Mouse (Mus musculus): ENCODE data around the gene Vezt.

DNA sequence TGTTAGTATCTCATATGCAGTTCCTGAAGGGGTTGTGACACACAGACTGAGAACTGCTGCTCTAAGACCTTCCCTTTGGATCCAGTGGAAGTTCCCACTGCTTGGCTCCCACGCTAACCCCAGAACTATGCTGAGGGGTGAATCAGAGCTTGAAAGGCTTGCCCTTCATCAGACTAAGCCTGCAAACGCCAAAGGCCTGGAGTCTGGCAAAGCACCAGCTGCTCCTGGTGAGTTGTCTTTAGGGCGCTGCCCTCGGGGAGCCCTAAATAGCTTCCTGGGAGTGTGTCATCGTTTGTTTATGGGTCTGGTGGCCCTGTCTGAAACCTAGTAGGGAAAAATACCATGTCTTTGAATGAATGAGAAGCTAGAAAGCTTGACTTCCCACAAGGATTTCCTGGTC is 91.4 kb downstream of the Vezt start:
- TF ChIP-seq CTCF (IDR thresholded peaks at IDR 0.05; ENCODE audit: borderline replicate concordance, insufficient read depth, low read depth, low read length), result no peak
- TF ChIP-seq POLR2A (IDR thresholded peaks at IDR 0.05; ENCODE audit: borderline replicate concordance, insufficient read depth, low read length), result no peak
